Mouse (Mus musculus): ENCODE data around the gene Ppp2r5c. TPM values are rescaled to one million over a fixed set of nuclear protein-coding genes. Genes with fewer than 3 reads are reported as not detected.

Ppp2r5c gene
- total and polyA plus RNA-seq, 2 experiments from 2014 or later: 104 to 118 TPM

- ATAC-seq (ENCODE audit: insufficient read depth, low read depth) (no peak), DNase-seq (ENCODE audit: low spot score) (no peak)
- 63% methylated on average over 5 of the region's 5 CpGs for WGBS
- no peak for TF ChIP-seq EP300 (IDR thresholded peaks at IDR 0.05; ENCODE audit: low read depth)
- TF ChIP-seq CTCF (IDR thresholded peaks at IDR 0.05; ENCODE audit: low read depth): no peak
- no peaks in the 10 kb centered on the region for H3K9me3 ChIP-seq (replicated peaks; ENCODE audit: control insufficient read depth, low read length)
- H3K4me3 ChIP-seq (ENCODE audit: low read depth, low read length): no peak overlapping the region
- H3K36me3 ChIP-seq (replicated peaks; ENCODE audit: control insufficient read depth, insufficient read depth, low read length): no peaks in the 10 kb centered on the region
- no peak overlapping the region for H3K27ac ChIP-seq (ENCODE audit: low read depth)
- H3K9ac ChIP-seq (replicated peaks; ENCODE audit: low read depth, low read length): no peak overlapping the region
- peaks cover 8% of the 10 kb centered on the region; the same call in 1 of the 2 replicates for H3K4me1 ChIP-seq (ENCODE audit: control insufficient read depth, insufficient read depth)
- no peaks in the 10 kb centered on the region for H3K27me3 ChIP-seq (ENCODE audit: control insufficient read depth, insufficient read depth, low read length)
- H3K4me2 ChIP-seq (ENCODE audit: low read depth, low read length): no peak overlapping the region
These were observed 2.4 kb upstream of the Ppp2r5c start for GRCm38 (mm10) chr12:110444530-110444929.

DNA sequence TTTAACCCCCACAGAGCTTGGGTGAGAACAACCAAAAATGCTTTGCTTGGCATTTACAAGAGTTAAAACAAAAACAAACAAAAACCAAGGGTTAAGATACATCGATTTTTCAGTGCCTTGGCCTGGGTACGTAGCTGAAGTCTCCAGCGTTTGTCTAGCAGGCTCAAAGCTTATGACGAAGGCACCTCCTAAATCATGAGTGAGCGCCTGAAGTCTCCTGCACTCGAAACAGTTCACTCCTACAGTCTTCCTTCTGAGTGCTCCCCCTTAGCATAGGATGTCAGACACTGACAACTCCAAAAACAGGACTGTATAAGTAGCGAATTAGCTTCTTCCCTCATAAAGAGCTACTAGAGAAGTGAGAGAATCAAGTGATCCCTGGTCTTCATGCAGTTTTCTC, 1.1 kb upstream of the Ppp2r5c start:
- ATAC-seq (ENCODE audit: insufficient read depth, low read depth): no peak
- H3K27me3 ChIP-seq (ENCODE audit: control insufficient read depth, insufficient read depth, low read length): no peaks in the 10 kb centered on the region
- H3K27ac ChIP-seq (ENCODE audit: low read depth): peak overlapping the region; percentile 98

GRCm38 (mm10) chr12:110447306-110447705, 386 bp downstream of the Ppp2r5c start:
- Histone ChIP-seq H3K4me1 (ENCODE audit: control insufficient read depth, insufficient read depth) (peaks cover 8% of the 10 kb centered on the region; the same call in 1 of the 2 replicates), H3K9ac (replicated peaks; ENCODE audit: low read depth, low read length) (peak overlapping the region; percentile 74), H3K9me3 (replicated peaks; ENCODE audit: control insufficient read depth, low read length) (no peaks in the 10 kb centered on the region), H3K27me3 (ENCODE audit: control insufficient read depth, insufficient read depth, low read length) (no peaks in the 10 kb centered on the region), H3K36me3 (replicated peaks; ENCODE audit: control insufficient read depth, insufficient read depth, low read length) (no peaks in the 10 kb centered on the region), H3K27ac (ENCODE audit: low read depth) (peak overlapping the region; percentile 69), H3K4me2 (ENCODE audit: low read depth, low read length) (peak overlapping the region; percentile 84), H3K4me3 (ENCODE audit: low read depth, low read length) (peak overlapping the region; percentile 70)
- TF ChIP-seq EP300 (IDR thresholded peaks at IDR 0.05; ENCODE audit: low read depth) (no peak), CTCF (IDR thresholded peaks at IDR 0.05; ENCODE audit: low read depth) (no peak)
- DNase-seq (ENCODE audit: low spot score) (no peak), ATAC-seq (ENCODE audit: insufficient read depth, low read depth) (0 out of 2 replicates have a peak, but pooled peaks have one; percentile 24)
- WGBS: 2% methylated on average over 29 of the region's 39 CpGs

More for the DNA sequence above, 1.1 kb upstream of the Ppp2r5c start:
- TF ChIP-seq EP300 (IDR thresholded peaks at IDR 0.05; ENCODE audit: low read depth) (no peak), CTCF (IDR thresholded peaks at IDR 0.05; ENCODE audit: low read depth) (no peak)
- no peaks in the 10 kb centered on the region for H3K36me3 ChIP-seq (replicated peaks; ENCODE audit: control insufficient read depth, insufficient read depth, low read length)
- H3K4me1 ChIP-seq (ENCODE audit: control insufficient read depth, insufficient read depth): peaks cover 8% of the 10 kb centered on the region; the same call in 1 of the 2 replicates
- DNase-seq (ENCODE audit: low spot score): no peak
- 43% methylated on average over 7 of the region's 7 CpGs for WGBS
- H3K9me3 ChIP-seq (replicated peaks; ENCODE audit: control insufficient read depth, low read length): no peaks in the 10 kb centered on the region
- H3K4me3 ChIP-seq (ENCODE audit: low read depth, low read length): peak overlapping the region; percentile 70
- peak overlapping the region; percentile 84 for H3K4me2 ChIP-seq (ENCODE audit: low read depth, low read length)
- H3K9ac ChIP-seq (replicated peaks; ENCODE audit: low read depth, low read length): peak overlapping the region; percentile 74; the same call in 1 of the 2 replicates

- H3K4me1 ChIP-seq (ENCODE audit: control insufficient read depth, insufficient read depth): peaks cover 8% of the 10 kb centered on the region; the same call in 1 of the 2 replicates
- no peak overlapping the region for H3K9ac ChIP-seq (replicated peaks; ENCODE audit: low read depth, low read length)
- no peak for TF ChIP-seq CTCF (IDR thresholded peaks at IDR 0.05; ENCODE audit: low read depth)
- no peak for TF ChIP-seq EP300 (IDR thresholded peaks at IDR 0.05; ENCODE audit: low read depth)
- H3K27ac ChIP-seq (ENCODE audit: low read depth): no peak overlapping the region
- no peak for DNase-seq (ENCODE audit: low spot score)
- no peaks in the 10 kb centered on the region for H3K36me3 ChIP-seq (replicated peaks; ENCODE audit: control insufficient read depth, insufficient read depth, low read length)
- 79% methylated on average over 10 of the region's 10 CpGs for WGBS
- no peaks in the 10 kb centered on the region for H3K27me3 ChIP-seq (ENCODE audit: control insufficient read depth, insufficient read depth, low read length)
- no peak for ATAC-seq (ENCODE audit: insufficient read depth, low read depth)
- H3K4me2 ChIP-seq (ENCODE audit: low read depth, low read length): no peak overlapping the region
- H3K4me3 ChIP-seq (ENCODE audit: low read depth, low read length): no peak overlapping the region
- no peaks in the 10 kb centered on the region for H3K9me3 ChIP-seq (replicated peaks; ENCODE audit: control insufficient read depth, low read length)
These were observed 1.8 kb downstream of the Ppp2r5c start for GRCm38 (mm10) chr12:110448767-110449166.

- Histone ChIP-seq H3K4me2 (ENCODE audit: low read depth, low read length) (no peak overlapping the region), H3K4me1 (ENCODE audit: control insufficient read depth, insufficient read depth) (peaks cover 9% of the 10 kb centered on the region), H3K9me3 (replicated peaks; ENCODE audit: control insufficient read depth, low read length) (no peaks in the 10 kb centered on the region), H3K4me3 (ENCODE audit: low read depth, low read length) (no peak overlapping the region), H3K36me3 (replicated peaks; ENCODE audit: control insufficient read depth, insufficient read depth, low read length) (no peaks in the 10 kb centered on the region), H3K9ac (replicated peaks; ENCODE audit: low read depth, low read length) (no peak overlapping the region), H3K27me3 (ENCODE audit: control insufficient read depth, insufficient read depth, low read length) (no peaks in the 10 kb centered on the region), H3K27ac (ENCODE audit: low read depth) (no peak overlapping the region)
- DNase-seq (ENCODE audit: low spot score) (peak; percentile 69), ATAC-seq (ENCODE audit: insufficient read depth, low read depth) (peak; percentile 63)
- WGBS: 6% methylated on average over 5 of the region's 5 CpGs
- no peak for TF ChIP-seq EP300 (IDR thresholded peaks at IDR 0.05; ENCODE audit: low read depth)
- TF ChIP-seq CTCF (IDR thresholded peaks at IDR 0.05; ENCODE audit: low read depth): peak; percentile 86
These were observed 7.3 kb downstream of the Ppp2r5c start for GRCm38 (mm10) chr12:110454223-110454622.

GRCm38 (mm10) chr12:110456024-110456423, 9.1 kb downstream of the Ppp2r5c start:
- no peaks in the 10 kb centered on the region for H3K27me3 ChIP-seq (ENCODE audit: control insufficient read depth, insufficient read depth, low read length)
- H3K36me3 ChIP-seq (replicated peaks; ENCODE audit: control insufficient read depth, insufficient read depth, low read length): no peaks in the 10 kb centered on the region
- DNase-seq (ENCODE audit: low spot score) (no peak), ATAC-seq (ENCODE audit: insufficient read depth, low read depth) (no peak)
- 86% methylated on average over 7 of the region's 7 CpGs for WGBS
- H3K27ac ChIP-seq (ENCODE audit: low read depth): no peak overlapping the region
- H3K4me1 ChIP-seq (ENCODE audit: control insufficient read depth, insufficient read depth): peaks cover 27% of the 10 kb centered on the region
- no peak overlapping the region for H3K4me3 ChIP-seq (ENCODE audit: low read depth, low read length)
- no peak overlapping the region for H3K9ac ChIP-seq (replicated peaks; ENCODE audit: low read depth, low read length)
- H3K9me3 ChIP-seq (replicated peaks; ENCODE audit: control insufficient read depth, low read length): no peaks in the 10 kb centered on the region
- no peak overlapping the region for H3K4me2 ChIP-seq (ENCODE audit: low read depth, low read length)
- TF ChIP-seq CTCF (IDR thresholded peaks at IDR 0.05; ENCODE audit: low read depth) (no peak), EP300 (IDR thresholded peaks at IDR 0.05; ENCODE audit: low read depth) (no peak)

Measured in heart, postnatal 0 days (tissue).